Mouse (Mus musculus): ENCODE data around the gene Gpd1. TPM values are rescaled to one million over a fixed set of nuclear protein-coding genes. Genes with fewer than 3 reads are reported as not detected.
"Not testable (repeated sequence)": the region's sequence is repeated elsewhere in the genome, so short reads cannot be mapped to it uniquely, and the experiment has no call there.

Gpd1 gene
- polyA plus RNA-seq, 1 experiment from 2014 or later: 1.5 TPM

DNA sequence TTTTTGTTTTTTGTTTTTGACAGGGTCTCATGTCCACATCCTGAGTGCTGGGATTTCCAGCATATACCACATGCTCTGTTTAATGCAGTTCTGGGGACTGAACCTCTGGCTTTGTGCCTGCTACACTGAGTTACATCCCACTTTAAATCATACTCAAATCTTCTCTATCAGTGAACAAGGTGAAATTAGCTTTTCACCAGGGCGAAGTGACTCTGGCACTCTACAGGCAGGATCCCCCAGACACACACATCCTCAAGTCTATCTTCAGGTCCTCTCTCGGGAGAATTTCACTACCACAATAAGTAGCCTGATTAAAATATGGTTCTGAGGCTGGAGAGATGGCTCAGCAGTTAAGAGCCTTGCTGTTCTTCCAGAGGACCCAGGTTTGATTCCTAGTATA lies 9.2 kb downstream of the Gpd1 start:
- H3K36me3 ChIP-seq (replicated peaks): peaks cover 22% of the 10 kb centered on the region
- WGBS: 88% methylated on average over 2 of the region's 2 CpGs

DNA sequence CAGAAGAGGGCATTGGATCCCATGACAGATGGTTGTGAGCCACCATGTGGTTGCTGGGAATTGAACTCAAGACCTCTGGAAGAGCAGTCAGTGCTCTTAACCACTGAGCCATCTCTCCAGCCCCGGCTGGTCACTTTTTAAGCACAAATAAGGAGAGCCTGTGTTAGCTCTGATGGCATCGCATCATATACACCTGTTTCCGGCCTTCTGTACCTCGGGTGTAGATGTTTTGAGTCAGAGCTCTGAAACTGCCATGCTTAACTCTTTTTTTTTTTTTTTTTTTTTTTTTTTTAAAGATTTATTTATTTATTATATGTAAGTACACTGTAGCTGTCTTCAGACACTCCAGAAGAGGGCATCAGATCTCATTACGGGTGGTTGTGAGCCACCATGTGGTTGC lies 9.7 kb downstream of the Gpd1 start:
- not testable (repeated sequence) for H3K9me3 ChIP-seq; H3K27ac ChIP-seq; ATAC-seq (replicated peaks); H3K4me2 ChIP-seq; H3K4me3 ChIP-seq; H3K27me3 ChIP-seq (replicated peaks); H3K9ac ChIP-seq
- peaks cover 27% of the 10 kb centered on the region for H3K4me1 ChIP-seq
- H3K36me3 ChIP-seq (replicated peaks): peaks cover 21% of the 10 kb centered on the region
- WGBS: 94% methylated on average over 4 of the region's 5 CpGs

More for the DNA sequence above, 9.2 kb downstream of the Gpd1 start:
- H3K4me2 ChIP-seq: peak overlapping the region; percentile 74
- peak overlapping the region; percentile 88 for H3K4me3 ChIP-seq
- peak overlapping the region; percentile 83 for H3K9ac ChIP-seq
- H3K4me1 ChIP-seq: peaks cover 27% of the 10 kb centered on the region
- no peaks in the 10 kb centered on the region for H3K27me3 ChIP-seq (replicated peaks)
- no peaks in the 10 kb centered on the region for H3K9me3 ChIP-seq
- ATAC-seq (replicated peaks): no peak
- H3K27ac ChIP-seq: no peak overlapping the region

DNA sequence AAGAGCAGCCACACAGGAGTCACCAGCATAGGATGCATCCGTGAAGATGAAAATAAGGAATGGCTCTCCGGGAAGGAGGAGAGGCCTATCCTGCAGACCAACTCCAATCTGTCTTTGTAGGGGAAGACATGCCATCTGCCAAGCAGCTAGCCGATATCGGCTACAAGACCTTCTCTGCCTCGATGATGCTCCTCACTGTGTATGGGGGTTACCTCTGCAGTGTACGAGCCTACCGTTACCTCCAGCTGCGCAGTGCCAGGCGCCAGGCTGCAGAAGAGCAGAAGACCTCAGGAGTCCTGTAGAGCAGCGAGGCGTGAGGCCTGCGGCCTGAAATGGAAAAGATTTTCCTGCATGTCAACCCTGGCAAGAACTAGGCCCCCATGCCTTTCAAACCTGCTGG lies 10.2 kb downstream of the Gpd1 start:
- no peak overlapping the region for H3K27ac ChIP-seq
- WGBS: 97% methylated on average over 12 of the region's 12 CpGs
- H3K4me3 ChIP-seq: no peak overlapping the region
- H3K9ac ChIP-seq: no peak overlapping the region
- no peaks in the 10 kb centered on the region for H3K27me3 ChIP-seq (replicated peaks)
- H3K4me2 ChIP-seq: no peak overlapping the region
- no peak for ATAC-seq (replicated peaks)
- H3K36me3 ChIP-seq (replicated peaks): peaks cover 16% of the 10 kb centered on the region
- H3K4me1 ChIP-seq: peaks cover 27% of the 10 kb centered on the region
- no peaks in the 10 kb centered on the region for H3K9me3 ChIP-seq

DNA sequence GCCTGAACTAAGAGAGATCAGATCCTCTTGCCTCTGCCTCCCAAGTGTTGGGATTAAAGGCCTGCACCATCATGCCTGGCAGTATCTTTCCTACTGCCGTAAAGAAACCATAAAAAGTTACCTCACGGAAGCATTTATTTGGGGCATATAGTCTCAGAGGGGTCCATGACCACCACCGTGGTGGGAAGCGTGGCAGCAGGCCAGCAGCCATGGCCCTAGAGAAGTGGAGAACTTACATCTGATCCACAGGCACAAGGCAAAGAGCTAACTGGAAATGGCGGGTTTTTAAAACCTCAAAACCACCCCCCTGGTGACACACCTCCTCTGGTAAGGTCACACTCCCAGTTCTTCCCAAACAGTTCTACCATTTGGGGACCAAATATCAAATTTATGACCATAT lies 10.9 kb downstream of the Gpd1 start:
- WGBS: 95% methylated on average over 5 of the region's 5 CpGs
- ATAC-seq (replicated peaks): no peak
- H3K4me2 ChIP-seq: no peak overlapping the region

DNA sequence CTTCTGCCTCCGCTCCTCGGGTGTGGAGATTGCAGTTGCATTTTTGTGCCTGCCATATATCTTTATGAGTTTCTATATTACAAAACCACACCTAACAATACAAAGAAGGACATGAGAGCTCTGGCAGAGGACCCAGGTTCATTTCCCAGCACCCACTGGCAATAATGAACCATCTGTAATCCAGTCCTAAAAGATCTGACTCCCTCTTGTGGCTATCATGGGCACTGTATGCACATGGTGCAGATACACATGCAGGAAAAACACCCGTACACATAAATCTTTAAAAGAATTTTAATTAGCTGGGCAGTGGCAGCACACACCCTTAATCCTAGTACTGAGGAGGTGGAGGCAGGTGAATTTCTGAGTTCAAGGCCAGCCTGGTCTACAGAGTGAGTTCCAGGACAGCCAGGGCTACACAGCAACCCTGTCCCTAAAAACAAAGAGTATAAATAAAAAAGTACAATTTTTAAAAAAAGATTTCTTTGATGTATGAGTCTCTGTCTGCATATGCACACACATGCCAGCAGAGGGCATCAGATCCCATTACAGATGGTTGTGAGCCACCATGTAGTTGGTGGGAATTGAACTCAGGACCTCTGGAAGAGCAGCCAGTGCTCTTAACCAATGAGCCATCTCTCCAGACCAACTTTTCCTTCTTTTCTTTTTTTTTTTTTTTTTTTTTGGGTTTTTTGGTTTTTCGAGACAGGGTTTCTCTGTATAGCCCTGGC lies 11.9 kb downstream of the Gpd1 start:
- WGBS: 88% methylated on average over 4 of the region's 4 CpGs
- no peak for ATAC-seq (replicated peaks)
- H3K4me2 ChIP-seq: no peak overlapping the region
- no peaks in the 10 kb centered on the region for H3K27me3 ChIP-seq (replicated peaks)
- peaks cover 19% of the 10 kb centered on the region for H3K4me1 ChIP-seq
- no peak overlapping the region for H3K27ac ChIP-seq
- H3K9ac ChIP-seq: no peak overlapping the region
- H3K4me3 ChIP-seq: no peak overlapping the region
- H3K36me3 ChIP-seq (replicated peaks): peaks cover 14% of the 10 kb centered on the region
- H3K9me3 ChIP-seq: no peaks in the 10 kb centered on the region

More for the DNA sequence above, 10.9 kb downstream of the Gpd1 start:
- H3K9me3 ChIP-seq: no peaks in the 10 kb centered on the region
- peaks cover 14% of the 10 kb centered on the region for H3K36me3 ChIP-seq (replicated peaks)
- peaks cover 27% of the 10 kb centered on the region for H3K4me1 ChIP-seq
- H3K27me3 ChIP-seq (replicated peaks): no peaks in the 10 kb centered on the region
- H3K27ac ChIP-seq: no peak overlapping the region
- no peak overlapping the region for H3K4me3 ChIP-seq
- no peak overlapping the region for H3K9ac ChIP-seq

DNA sequence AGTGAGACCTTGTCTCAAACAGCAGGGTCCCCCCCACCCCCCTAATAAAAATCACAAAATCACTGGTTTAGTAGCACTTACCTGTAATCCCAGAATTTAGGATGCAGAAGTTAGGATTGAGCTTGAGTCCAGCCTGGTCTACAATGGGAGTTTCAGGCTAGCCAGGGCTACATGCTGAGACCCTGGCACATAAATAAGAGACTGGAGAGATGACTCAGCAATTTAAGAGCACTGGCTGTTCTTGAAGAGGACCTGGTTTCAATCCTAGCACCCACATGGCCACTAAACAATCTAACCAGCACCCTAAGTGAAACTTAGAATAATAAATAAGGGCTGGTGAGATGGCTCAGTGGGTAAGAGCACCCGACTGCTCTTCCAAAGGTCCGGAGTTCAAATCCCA lies 13.9 kb downstream of the Gpd1 start:
- no peak overlapping the region for H3K27ac ChIP-seq
- ATAC-seq (replicated peaks): no peak
- no peak overlapping the region for H3K9ac ChIP-seq
- H3K4me3 ChIP-seq: no peak overlapping the region
- peaks cover 8% of the 10 kb centered on the region for H3K4me1 ChIP-seq
- no peak overlapping the region for H3K4me2 ChIP-seq
- no peaks in the 10 kb centered on the region for H3K27me3 ChIP-seq (replicated peaks)
- no peaks in the 10 kb centered on the region for H3K9me3 ChIP-seq
- peaks cover 17% of the 10 kb centered on the region for H3K36me3 ChIP-seq (replicated peaks)
- 94% methylated on average over 2 of the region's 2 CpGs for WGBS

DNA sequence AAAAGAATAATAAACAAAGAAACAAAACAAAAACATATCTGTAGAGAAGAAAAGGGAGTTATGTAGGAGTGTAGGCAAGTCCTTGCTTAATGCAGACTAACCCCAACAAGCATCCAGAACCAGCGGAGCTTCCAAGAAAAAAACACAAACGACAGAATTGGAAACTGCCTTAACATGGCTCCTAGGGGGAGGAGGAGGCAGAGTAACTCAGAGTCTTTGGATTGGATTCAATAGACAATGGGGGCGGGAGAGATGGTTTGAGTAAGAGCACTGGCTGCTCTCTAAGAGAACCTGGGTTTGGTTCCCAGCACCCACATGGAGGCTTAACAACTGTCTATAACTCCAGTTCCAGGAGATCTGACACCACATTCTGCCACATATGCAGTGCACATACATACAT lies 14.4 kb downstream of the Gpd1 start:
- WGBS: 86% methylated on average over 3 of the region's 3 CpGs
- Histone ChIP-seq H3K4me3 (no peak overlapping the region), H3K9me3 (no peaks in the 10 kb centered on the region), H3K4me1 (peaks cover 3% of the 10 kb centered on the region), H3K36me3 (replicated peaks) (peaks cover 19% of the 10 kb centered on the region), H3K27me3 (replicated peaks) (no peaks in the 10 kb centered on the region), H3K27ac (no peak overlapping the region), H3K9ac (no peak overlapping the region), H3K4me2 (no peak overlapping the region)
- ATAC-seq (replicated peaks): no peak

DNA sequence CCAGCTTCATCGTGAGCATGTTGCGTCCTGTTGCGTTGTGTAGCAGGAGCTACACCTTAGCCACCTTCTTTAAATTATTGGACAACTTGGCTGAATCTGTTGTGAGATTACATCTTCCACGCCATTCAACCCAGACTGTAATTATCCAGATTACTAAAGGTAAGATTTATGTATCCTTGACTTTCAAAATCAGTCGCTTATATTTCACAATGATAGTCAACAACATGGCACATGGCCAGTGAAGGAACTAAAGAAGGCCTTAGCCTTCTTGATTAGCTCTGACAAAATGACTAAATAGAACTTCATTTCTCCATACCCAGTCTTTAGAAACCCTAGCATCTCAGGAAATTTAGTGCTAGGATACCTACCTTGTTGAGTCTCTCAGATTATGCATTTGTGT lies 15.9 kb downstream of the Gpd1 start:
- Histone ChIP-seq H3K36me3 (replicated peaks) (peaks cover 22% of the 10 kb centered on the region), H3K4me1 (no peaks in the 10 kb centered on the region)

DNA sequence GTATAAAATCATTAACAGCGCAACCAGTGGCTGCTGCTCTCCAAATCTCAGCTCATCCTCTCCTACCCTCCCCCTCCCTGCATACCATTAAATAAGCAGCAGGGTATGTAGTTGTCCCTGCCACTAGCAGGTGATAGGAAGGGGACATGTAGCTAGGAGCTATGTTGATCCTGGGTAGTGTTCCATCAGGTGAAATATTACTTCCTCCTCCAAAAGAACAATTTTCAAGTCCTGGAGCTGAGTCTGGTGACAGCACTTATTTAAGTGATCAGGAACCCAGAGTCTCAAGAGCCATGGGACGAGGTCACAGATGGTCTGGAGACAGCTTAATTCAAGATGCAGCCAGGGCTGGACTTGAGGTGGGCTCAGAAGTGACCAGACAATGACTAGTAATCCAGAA lies 18.3 kb downstream of the Gpd1 start:
- H3K4me1 ChIP-seq: no peaks in the 10 kb centered on the region
- H3K36me3 ChIP-seq (replicated peaks): peaks cover 26% of the 10 kb centered on the region
- H3K9ac ChIP-seq: no peak overlapping the region
- ATAC-seq (replicated peaks): no peak
- H3K4me2 ChIP-seq: no peak overlapping the region
- H3K9me3 ChIP-seq: no peaks in the 10 kb centered on the region
- no peaks in the 10 kb centered on the region for H3K27me3 ChIP-seq (replicated peaks)
- 91% methylated on average over 2 of the region's 2 CpGs for WGBS
- no peak overlapping the region for H3K4me3 ChIP-seq
- no peak overlapping the region for H3K27ac ChIP-seq

More for the DNA sequence above, 15.9 kb downstream of the Gpd1 start:
- H3K4me2 ChIP-seq: no peak overlapping the region
- H3K9me3 ChIP-seq: no peaks in the 10 kb centered on the region
- H3K4me3 ChIP-seq: no peak overlapping the region
- ATAC-seq (replicated peaks): no peak
- H3K9ac ChIP-seq: no peak overlapping the region
- WGBS: 95% methylated on average over 5 of the region's 5 CpGs
- no peaks in the 10 kb centered on the region for H3K27me3 ChIP-seq (replicated peaks)
- no peak overlapping the region for H3K27ac ChIP-seq

DNA sequence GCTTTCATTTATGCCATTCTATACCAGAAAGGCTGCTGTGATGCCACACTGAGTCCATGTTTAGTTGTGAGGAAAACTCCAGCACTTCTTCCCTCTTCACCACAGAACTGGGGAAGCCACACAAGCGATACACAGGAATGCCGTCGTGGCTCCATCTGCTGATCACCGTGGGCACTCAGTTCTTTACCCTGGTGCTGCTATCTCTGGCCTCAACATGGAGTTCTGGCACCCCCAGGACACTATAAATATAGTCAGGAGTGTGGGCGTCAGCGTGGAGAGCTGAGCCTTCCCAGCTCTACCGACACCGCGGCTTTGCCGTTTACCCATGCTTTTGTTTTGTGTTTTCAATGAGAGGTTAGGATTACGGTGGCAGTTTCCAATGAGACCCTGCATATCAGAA lies 19.4 kb downstream of the Gpd1 start:
- no peak for ATAC-seq (replicated peaks)
- Histone ChIP-seq H3K4me1 (no peaks in the 10 kb centered on the region), H3K9ac (no peak overlapping the region), H3K4me2 (no peak overlapping the region), H3K27me3 (replicated peaks) (no peaks in the 10 kb centered on the region), H3K9me3 (no peaks in the 10 kb centered on the region), H3K36me3 (replicated peaks) (peaks cover 29% of the 10 kb centered on the region), H3K27ac (no peak overlapping the region), H3K4me3 (no peak overlapping the region)
- 92% methylated on average over 11 of the region's 11 CpGs for WGBS

DNA sequence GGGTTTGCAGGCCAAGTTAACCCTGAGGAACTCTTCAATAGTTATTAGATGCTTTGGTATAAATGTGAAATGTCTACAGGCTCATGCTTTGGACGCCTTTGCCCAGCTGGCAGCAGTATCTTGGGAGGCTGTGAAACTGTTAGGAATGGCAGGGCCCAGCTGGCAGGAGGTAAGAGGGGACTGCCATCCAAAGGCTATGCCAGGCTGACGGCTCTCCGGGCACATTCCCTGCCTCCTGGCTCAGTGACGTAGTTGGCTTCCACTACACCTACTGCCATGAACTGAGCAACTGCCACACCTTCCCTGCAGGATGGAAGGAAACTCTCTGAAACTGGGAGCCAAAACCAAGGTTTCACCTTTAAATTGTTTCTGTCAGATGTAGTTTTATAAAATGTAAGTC lies 22.9 kb downstream of the Gpd1 start:
- Histone ChIP-seq H3K27me3 (replicated peaks) (no peaks in the 10 kb centered on the region), H3K4me2 (no peak overlapping the region), H3K27ac (no peak overlapping the region), H3K36me3 (replicated peaks) (peaks cover 36% of the 10 kb centered on the region), H3K4me1 (no peaks in the 10 kb centered on the region), H3K9ac (no peak overlapping the region), H3K4me3 (no peak overlapping the region), H3K9me3 (no peaks in the 10 kb centered on the region)
- WGBS: 96% methylated on average over 4 of the region's 4 CpGs
- no peak for ATAC-seq (replicated peaks)

DNA sequence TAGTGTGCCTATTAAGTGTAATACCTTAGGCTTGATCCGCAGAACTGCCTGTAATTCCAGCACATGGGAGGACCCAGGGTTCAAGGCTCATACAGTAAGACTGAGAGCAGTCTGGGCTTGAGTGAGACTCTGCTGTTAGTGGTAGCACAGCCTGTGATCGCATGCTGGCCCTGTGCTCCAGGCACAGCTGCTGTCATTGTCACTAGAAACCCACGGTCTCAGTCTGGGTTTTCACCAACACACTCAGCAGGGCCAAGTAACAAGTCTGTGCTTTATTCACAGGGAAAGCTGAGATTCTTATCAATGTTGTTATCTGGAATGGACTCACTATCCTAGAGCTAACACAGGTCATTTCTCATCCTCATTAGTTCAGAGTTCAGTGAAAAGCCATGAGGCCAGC lies 36.9 kb downstream of the Gpd1 start:
- WGBS: 81% methylated on average over 3 of the region's 3 CpGs

DNA sequence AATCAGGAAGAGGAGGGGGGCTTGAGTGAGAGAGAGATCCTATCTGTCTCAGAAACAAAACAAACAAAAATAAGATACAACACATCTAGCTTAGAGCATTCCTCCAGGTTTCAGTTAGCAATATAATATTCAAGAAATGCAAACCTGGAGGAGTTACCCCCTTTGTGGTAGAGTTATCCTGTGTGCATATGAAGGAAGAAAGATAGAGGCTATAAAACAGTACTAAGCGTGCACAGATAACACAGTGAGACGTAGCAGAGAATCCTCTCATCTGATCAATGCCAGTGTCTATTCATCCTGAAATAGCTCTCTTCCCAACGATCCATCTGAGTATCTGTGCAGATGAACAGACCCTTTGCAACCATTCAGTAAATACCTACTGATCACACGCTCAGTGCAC lies 50.2 kb downstream of the Gpd1 start:
- H3K36me3 ChIP-seq (replicated peaks): 0 out of 2 replicates have a peak, but pooled peaks cover 3% of the 10 kb centered on the region
- H3K4me2 ChIP-seq: no peak overlapping the region
- no peak overlapping the region for H3K27ac ChIP-seq
- no peak overlapping the region for H3K4me3 ChIP-seq
- H3K27me3 ChIP-seq (replicated peaks): no peaks in the 10 kb centered on the region
- no peaks in the 10 kb centered on the region for H3K9me3 ChIP-seq
- no peak for ATAC-seq (replicated peaks)
- H3K4me1 ChIP-seq: peaks cover 16% of the 10 kb centered on the region
- H3K9ac ChIP-seq: no peak overlapping the region
- 89% methylated on average over 4 of the region's 4 CpGs for WGBS

More for the DNA sequence above, 36.9 kb downstream of the Gpd1 start:
- Histone ChIP-seq H3K27ac (no peak overlapping the region), H3K4me1 (no peaks in the 10 kb centered on the region), H3K9me3 (no peaks in the 10 kb centered on the region), H3K4me3 (no peak overlapping the region), H3K27me3 (replicated peaks) (no peaks in the 10 kb centered on the region), H3K9ac (no peak overlapping the region), H3K4me2 (no peak overlapping the region), H3K36me3 (replicated peaks) (no peaks in the 10 kb centered on the region)
- ATAC-seq (replicated peaks): no peak

Data from midbrain, embryonic 15.5 days (tissue).